Comparison of ENCODE assay signal across 9 mouse cellular contexts in genomic region chr1:91344921-91345685, GRCm38 (mm10). TPM values are rescaled to one million over a fixed set of nuclear protein-coding genes. Genes with fewer than 3 reads are reported as not detected.
A peak's percentile ranks its signal among the peaks of the same experiment; 100 is the strongest.
DNase-seq lines count a peak whose midpoint lies in the region; ATAC-seq and TF ChIP-seq lines count a peak whose summit lies in the region.
"Had no signal": no experiment of that assay in that cellular context is flagged by ENCODE, and none has a peak within 500 bp of the region (broad histone marks: within the 10 kb centered on the region; RNA-seq: fewer than 3 reads in every experiment).

No protein-coding gene starts in this region.

- H3K4me3 ChIP-seq in ES-E14 (ENCODE audit: insufficient read depth in 1 of 2, low read depth in 1 of 2, low read length in 2 of 2, poor library complexity in 1 of 2, severe bottlenecking in 1 of 2), result peak overlapping the region; percentile 48 to 51; a peak in 3 of 4 replicates
- peak overlapping the region; percentile 32 for H3K4me3 ChIP-seq in forebrain, embryonic 16.5 days (replicated peaks; ENCODE audit: low read length)
- peak overlapping the region; percentile 27 for H3K4me3 ChIP-seq in kidney, embryonic 14.5 days (ENCODE audit: low read length)
- H3K4me3 ChIP-seq in midbrain, embryonic 15.5 days, result peak overlapping the region; percentile 32
- H3K4me3 ChIP-seq: erythroblast, embryonic 14.5 days had no signal

- ATAC-seq in forebrain, embryonic 16.5 days, result no peak
- ATAC-seq in kidney, embryonic 14.5 days (ENCODE audit: low FRiP score, low TSS enrichment), result peak; percentile 74; the same call in 1 of the 2 replicates
- ATAC-seq in midbrain, embryonic 15.5 days (replicated peaks), result no peak; the same call in 1 of the 2 replicates
- ATAC-seq in cerebellum, adult (ENCODE audit: insufficient number of reproducible peaks, low FRiP score, low TSS enrichment), result no peak

- H3K9me3 ChIP-seq in ES-E14 (ENCODE audit: control insufficient read depth, insufficient read depth, low read depth, low read length), result no peaks in the 10 kb centered on the region
- no peaks in the 10 kb centered on the region for H3K9me3 ChIP-seq in forebrain, embryonic 16.5 days (ENCODE audit: control insufficient read depth, low read length)
- H3K9me3 ChIP-seq in kidney, embryonic 14.5 days (ENCODE audit: control insufficient read depth, low read length), result no peaks in the 10 kb centered on the region
- no peaks in the 10 kb centered on the region for H3K9me3 ChIP-seq in midbrain, embryonic 15.5 days

- H3K27me3 ChIP-seq in forebrain, embryonic 16.5 days (replicated peaks; ENCODE audit: control insufficient read depth, insufficient read depth, low read length), result peaks cover 34% of the 10 kb centered on the region
- H3K27me3 ChIP-seq in kidney, embryonic 14.5 days (ENCODE audit: control insufficient read depth, insufficient read depth, low read length), result peaks cover 40% of the 10 kb centered on the region
- H3K27me3 ChIP-seq in midbrain, embryonic 15.5 days (replicated peaks), result peaks cover 42% of the 10 kb centered on the region

- H3K4me2 ChIP-seq in forebrain, embryonic 16.5 days (ENCODE audit: low read length), result peak overlapping the region; percentile 48
- peak overlapping the region; percentile 40 for H3K4me2 ChIP-seq in kidney, embryonic 14.5 days (replicated peaks; ENCODE audit: low read depth, low read length)
- H3K4me2 ChIP-seq in midbrain, embryonic 15.5 days, result peak overlapping the region; percentile 52

- WGBS in forebrain, embryonic 16.5 days, result 4% methylated on average over 68 of the region's 68 CpGs
- WGBS in kidney, embryonic 14.5 days, result 6% methylated on average over 66 of the region's 68 CpGs
- WGBS in midbrain, embryonic 15.5 days, result 5% methylated on average over 68 of the region's 68 CpGs

- no peak overlapping the region; the same call in 1 of the 2 replicates for H3K9ac ChIP-seq in ES-E14 (ENCODE audit: insufficient read depth, low read depth, low read length, poor library complexity, severe bottlenecking)
- peak overlapping the region; percentile 35 for H3K9ac ChIP-seq in forebrain, embryonic 16.5 days (replicated peaks; ENCODE audit: low read depth, low read length)
- H3K9ac ChIP-seq in kidney, embryonic 14.5 days (ENCODE audit: low read depth, low read length), result no peak overlapping the region; the same call in 1 of the 2 replicates
- H3K9ac ChIP-seq in midbrain, embryonic 15.5 days, result no peak overlapping the region

- no peak overlapping the region for H3K27ac ChIP-seq in ES-E14 (ENCODE audit: insufficient read depth, low read depth, low read length, poor library complexity, severe bottlenecking)
- no peak overlapping the region for H3K27ac ChIP-seq in forebrain, embryonic 16.5 days (ENCODE audit: low read length)
- no peak overlapping the region for H3K27ac ChIP-seq in kidney, embryonic 14.5 days (ENCODE audit: low read depth, low read length)
- H3K27ac ChIP-seq in midbrain, embryonic 15.5 days, result no peak overlapping the region

- H3K4me1 ChIP-seq in ES-E14 (ENCODE audit: control insufficient read depth in 2 of 2, insufficient read depth in 2 of 2, low read length in 2 of 2, poor library complexity in 1 of 2), result peaks cover 0 to 12% of the 10 kb centered on the region in 2 experiments; a peak in 1 of 4 replicates
- peaks cover 8% of the 10 kb centered on the region for H3K4me1 ChIP-seq in forebrain, embryonic 16.5 days (replicated peaks; ENCODE audit: control insufficient read depth, insufficient read depth, low read length)
- H3K4me1 ChIP-seq in kidney, embryonic 14.5 days (ENCODE audit: control insufficient read depth, insufficient read depth, low read length), result no peaks in the 10 kb centered on the region
- H3K4me1 ChIP-seq in midbrain, embryonic 15.5 days, result peaks cover 10% of the 10 kb centered on the region

- in situ Hi-C loops in ES-E14 (cut with MboI; ENCODE audit: low sequenced_read_pairs in 2 of 2, unreplicated experiment in 2 of 2), result no loop called here

- no peaks in the 10 kb centered on the region for H3K36me3 ChIP-seq in ES-E14 (ENCODE audit: control insufficient read depth, insufficient read depth, low read length, poor library complexity, severe bottlenecking)
- no peaks in the 10 kb centered on the region for H3K36me3 ChIP-seq in forebrain, embryonic 16.5 days (ENCODE audit: control insufficient read depth, insufficient read depth)
- H3K36me3 ChIP-seq in kidney, embryonic 14.5 days (ENCODE audit: control insufficient read depth, insufficient read depth, low read length), result no peaks in the 10 kb centered on the region
- no peaks in the 10 kb centered on the region for H3K36me3 ChIP-seq in midbrain, embryonic 15.5 days (replicated peaks)

- peak; percentile 36 to 59 for DNase-seq in cerebellum, postnatal 25 days
- DNase-seq in cerebellum, adult 9-10 months, result no peak
- DNase-seq in ES-E14 (ENCODE audit: low read depth, low spot score), result no peak
- no peak for DNase-seq in urinary bladder, adult 2 months (ENCODE audit: low spot score)

TF ChIP-seq in ES-E14, 5 proteins besides CTCF, POLR2A, EP300 and RAD21:
- TF ChIP-seq HCFC1 (IDR thresholded peaks at IDR 0.05; ENCODE audit: borderline replicate concordance, insufficient read depth, low read length) (no peak), ZNF384 (IDR thresholded peaks at IDR 0.05; ENCODE audit: low read depth, low read length) (no peak), CHD2 (IDR thresholded peaks at IDR 0.05; ENCODE audit: low read depth, low read length) (no peak), MAFK (IDR thresholded peaks at IDR 0.05; ENCODE audit: insufficient read depth, low read depth, low read length) (no peak), ZC3H11A (IDR thresholded peaks at IDR 0.05; ENCODE audit: borderline replicate concordance, low read depth, low read length) (no peak)

RNA-seq across cellular contexts. Expression of gene Klhl30, which starts 5.7 kb away (rescaled TPM):
- total RNA-seq in ES-E14 (2012; rRNA removed), result 1.6 and 2.2 TPM in 2 replicates
- 0.15 TPM in 1 of 2 replicates, not detected in the other for polyA plus RNA-seq in forebrain, embryonic 16.5 days (2015; fragmentation: Nextera tagmentation; extraction: Ambion mirVana)
- polyA plus RNA-seq in kidney, embryonic 14.5 days (2014; fragmentation: Nextera tagmentation; extraction: Ambion mirVana), result 0.07 TPM in 1 of 2 replicates, not detected in the other
- 0.09 and 0.10 TPM in 2 replicates for polyA plus RNA-seq in midbrain, embryonic 15.5 days (2015; fragmentation: Nextera tagmentation; extraction: Ambion mirVana)
- 3.4 and 3.8 TPM in 2 replicates for polyA plus RNA-seq in urinary bladder, adult 2 months (2012; rRNA removed)
- polyA plus RNA-seq: erythroblast, embryonic 14.5 days had no signal

RNA-seq across cellular contexts. Expression of gene Erfe, which starts 21.1 kb away (rescaled TPM):
- total RNA-seq in ES-E14 (2012; rRNA removed), result 5.8 and 6.3 TPM in 2 replicates
- 0.16 and 0.62 TPM in 2 replicates for polyA plus RNA-seq in forebrain, embryonic 16.5 days (2015; fragmentation: Nextera tagmentation; extraction: Ambion mirVana)
- 2.3 and 2.5 TPM in 2 replicates for polyA plus RNA-seq in kidney, embryonic 14.5 days (2014; fragmentation: Nextera tagmentation; extraction: Ambion mirVana)
- 0.27 and 0.56 TPM in 2 replicates for polyA plus RNA-seq in midbrain, embryonic 15.5 days (2015; fragmentation: Nextera tagmentation; extraction: Ambion mirVana)
- polyA plus RNA-seq in urinary bladder, adult 2 months (2012; rRNA removed), result 0.08 and 0.18 TPM in 2 replicates

RNA-seq across cellular contexts. Expression of gene Espnl, which starts 23.2 kb away (rescaled TPM):
- total RNA-seq in ES-E14 (2012; rRNA removed), result 0.40 and 0.48 TPM in 2 replicates
- polyA plus RNA-seq in forebrain, embryonic 16.5 days (2015; fragmentation: Nextera tagmentation; extraction: Ambion mirVana), result 0.08 and 0.14 TPM in 2 replicates
- 0.03 TPM in 1 of 2 replicates, not detected in the other for polyA plus RNA-seq in kidney, embryonic 14.5 days (2014; fragmentation: Nextera tagmentation; extraction: Ambion mirVana)
- 0.08 and 0.13 TPM in 2 replicates for polyA plus RNA-seq in midbrain, embryonic 15.5 days (2015; fragmentation: Nextera tagmentation; extraction: Ambion mirVana)
- 0.03 and 0.04 TPM in 2 replicates for polyA plus RNA-seq in urinary bladder, adult 2 months (2012; rRNA removed)

RNA-seq across cellular contexts. Expression of gene Scly, which starts 47.0 kb away (rescaled TPM):
- 11.2 and 12.0 TPM in 2 replicates for total RNA-seq in ES-E14 (2012; rRNA removed)
- 7.6 and 9.3 TPM in 2 replicates for polyA plus RNA-seq in forebrain, embryonic 16.5 days (2015; fragmentation: Nextera tagmentation; extraction: Ambion mirVana)
- 11.4 and 15.3 TPM in 2 replicates for polyA plus RNA-seq in kidney, embryonic 14.5 days (2014; fragmentation: Nextera tagmentation; extraction: Ambion mirVana)
- polyA plus RNA-seq in midbrain, embryonic 15.5 days (2015; fragmentation: Nextera tagmentation; extraction: Ambion mirVana), result 12.6 and 12.7 TPM in 2 replicates
- 21.1 and 21.8 TPM in 2 replicates for polyA plus RNA-seq in urinary bladder, adult 2 months (2012; rRNA removed)

RNA-seq across cellular contexts. Expression of gene Ilkap, which starts 53.5 kb away (rescaled TPM):
- 64.9 and 71.3 TPM in 2 replicates for total RNA-seq in ES-E14 (2012; rRNA removed)
- 158 and 163 TPM in 2 replicates for polyA plus RNA-seq in forebrain, embryonic 16.5 days (2015; fragmentation: Nextera tagmentation; extraction: Ambion mirVana)
- 130 and 136 TPM in 2 replicates for polyA plus RNA-seq in kidney, embryonic 14.5 days (2014; fragmentation: Nextera tagmentation; extraction: Ambion mirVana)
- 150 and 152 TPM in 2 replicates for polyA plus RNA-seq in midbrain, embryonic 15.5 days (2015; fragmentation: Nextera tagmentation; extraction: Ambion mirVana)
- polyA plus RNA-seq in urinary bladder, adult 2 months (2012; rRNA removed), result 80.1 and 82.9 TPM in 2 replicates

Comparison
In these comparisons a context has a peak if more than half of its experiments do, and no peak if none do; other contexts are left out.
1. DNase-seq: peak in cerebellum, postnatal 25 days (2 of 2); none in cerebellum, adult 9-10 months (single experiment), ES-E14 (single experiment) and urinary bladder, adult 2 months (single experiment).
2. Peak in every context shown above with its lines, with median percentiles within 50 percentile points of each other: H3K4me3 ChIP-seq and H3K4me2 ChIP-seq.